Mouse (Mus musculus): ENCODE results near the gene Ftsj1. TPM values are rescaled to one million over a fixed set of nuclear protein-coding genes. Genes with fewer than 3 reads are reported as not detected.
A peak's percentile ranks its signal among the peaks of the same experiment; 100 is the strongest.

Gene Ftsj1
- 4.6 and 23.7 TPM in 2 replicates for polyA plus RNA-seq (2012; ENCODE audit: insufficient read depth, low replicate concordance)

DNA sequence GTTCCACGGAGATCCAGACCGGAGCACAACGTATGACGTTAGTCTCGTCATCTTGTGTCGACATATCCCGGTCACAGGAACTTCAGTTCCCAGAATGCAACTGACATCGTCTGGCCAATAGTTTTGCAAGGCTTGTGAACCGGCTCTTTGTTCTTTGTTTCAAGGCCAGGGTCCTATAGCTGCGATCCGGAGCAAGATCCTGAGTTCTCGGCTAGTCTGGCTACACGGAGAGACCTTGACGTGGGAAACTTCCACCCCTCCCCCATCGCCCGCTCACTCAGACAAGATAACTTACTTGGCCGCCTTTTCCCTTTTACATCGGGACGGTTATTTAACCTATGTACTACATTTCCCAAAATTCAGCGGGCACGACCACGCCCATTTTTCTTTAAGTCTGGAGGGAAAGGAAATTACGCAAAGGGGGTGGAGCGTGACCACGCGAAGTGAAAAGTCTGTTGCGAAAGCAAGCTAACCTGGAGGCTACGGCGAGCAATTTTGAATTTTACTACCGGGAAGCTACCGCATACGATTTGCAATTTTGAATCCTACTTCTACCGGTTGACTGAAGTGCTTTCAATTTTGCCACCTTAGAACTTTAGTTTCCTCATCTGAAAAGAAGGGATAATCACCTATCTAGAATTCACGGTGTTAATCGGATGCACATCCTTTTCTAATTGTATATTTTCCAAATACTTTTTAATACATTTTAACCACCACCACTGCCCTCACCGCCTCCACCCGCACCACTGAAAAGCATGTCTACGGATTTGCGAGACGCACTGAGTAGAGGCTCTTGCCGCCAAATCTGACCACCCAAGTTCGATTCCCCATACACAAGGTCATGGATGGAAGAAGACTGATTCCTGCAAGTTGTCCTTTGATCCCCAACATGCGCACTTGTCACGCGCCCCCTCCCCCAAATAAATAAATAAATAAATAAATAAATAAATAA, at the start of gene Ftsj1:
Ftsj1 (minus strand) TSS at position 73 of the 952 bp plus-strand sequence.
- Histone ChIP-seq H3K9me3 (no peaks in the 10 kb centered on the region), H3K4me1 (peaks cover 20% of the 10 kb centered on the region)
- no peak for TF ChIP-seq FLI1 (IDR thresholded peaks at IDR 0.05; ENCODE audit: low read length)
- no peak for TF ChIP-seq GATA1 (IDR thresholded peaks at IDR 0.05; ENCODE audit: borderline replicate concordance, low read length)

DNA sequence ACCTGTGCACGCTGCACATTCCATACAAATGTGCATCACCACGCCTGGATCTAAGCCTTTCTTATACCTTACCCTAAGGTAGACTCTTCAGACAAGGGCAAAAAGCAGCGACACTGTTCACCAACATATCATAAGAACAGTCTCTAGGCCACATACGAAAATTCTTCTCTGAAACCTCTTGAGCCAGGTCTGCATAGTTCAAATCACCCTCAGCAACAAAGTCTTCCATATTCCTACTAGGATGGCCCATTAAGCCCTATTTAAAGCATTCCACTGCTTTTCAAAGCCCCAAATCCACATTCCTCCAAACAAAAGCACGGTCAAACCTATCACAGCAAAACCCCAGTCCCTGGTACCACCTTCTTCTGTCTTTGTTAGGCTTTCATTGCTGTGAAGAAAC, 36.4 kb upstream of the Ftsj1 start:
- H3K4me3 ChIP-seq (replicated peaks) = no peak overlapping the region
- TF ChIP-seq FLI1 (IDR thresholded peaks at IDR 0.05; ENCODE audit: low read length) (no peak), GATA1 (IDR thresholded peaks at IDR 0.05; ENCODE audit: borderline replicate concordance, low read length) (no peak)

More for the DNA sequence above, at the start of gene Ftsj1:
- Histone ChIP-seq H3K4me3 (replicated peaks) (peak within 1 kb of the TSS; percentile 96), H3K27me3 (replicated peaks) (no peaks in the 10 kb centered on the region), H3K36me3 (replicated peaks; ENCODE audit: low read length) (peaks cover 18% of the 10 kb centered on the region)

DNA sequence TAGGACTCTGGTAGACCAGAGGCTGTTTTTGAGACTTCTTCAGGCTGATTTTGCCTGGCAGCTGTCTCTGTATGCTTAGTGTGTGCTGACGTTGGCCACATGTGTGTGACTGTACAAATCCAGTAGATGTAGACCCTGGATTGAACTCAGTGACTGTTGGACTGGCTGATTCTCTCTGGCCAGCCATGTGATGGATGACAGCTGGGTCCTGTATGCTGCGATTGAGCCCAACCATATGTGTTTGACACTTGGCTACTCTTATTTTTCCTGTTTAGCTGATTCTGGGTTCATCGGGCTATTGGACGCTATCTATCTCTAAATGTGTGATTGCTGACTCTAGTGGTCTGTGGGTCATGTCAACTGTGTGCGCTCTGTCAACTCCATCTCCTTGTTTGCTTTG, 21.9 kb upstream of the Ftsj1 start:
- H3K4me3 ChIP-seq (replicated peaks) = no peak overlapping the region
- peaks cover 12% of the 10 kb centered on the region for H3K4me1 ChIP-seq
- no peak for TF ChIP-seq GATA1 (IDR thresholded peaks at IDR 0.05; ENCODE audit: borderline replicate concordance, low read length)
- TF ChIP-seq FLI1 (IDR thresholded peaks at IDR 0.05; ENCODE audit: low read length) = no peak
- 0 out of 2 replicates have a peak, but pooled peaks cover 7% of the 10 kb centered on the region for H3K9me3 ChIP-seq
- no peaks in the 10 kb centered on the region for H3K36me3 ChIP-seq (replicated peaks; ENCODE audit: low read length)
- peaks cover 45% of the 10 kb centered on the region for H3K27me3 ChIP-seq (replicated peaks)

More for the DNA sequence above, 36.4 kb upstream of the Ftsj1 start:
- Histone ChIP-seq H3K4me1 (no peaks in the 10 kb centered on the region), H3K27me3 (replicated peaks) (no peaks in the 10 kb centered on the region), H3K9me3 (peaks cover 4% of the 10 kb centered on the region), H3K36me3 (replicated peaks; ENCODE audit: low read length) (no peaks in the 10 kb centered on the region)

DNA sequence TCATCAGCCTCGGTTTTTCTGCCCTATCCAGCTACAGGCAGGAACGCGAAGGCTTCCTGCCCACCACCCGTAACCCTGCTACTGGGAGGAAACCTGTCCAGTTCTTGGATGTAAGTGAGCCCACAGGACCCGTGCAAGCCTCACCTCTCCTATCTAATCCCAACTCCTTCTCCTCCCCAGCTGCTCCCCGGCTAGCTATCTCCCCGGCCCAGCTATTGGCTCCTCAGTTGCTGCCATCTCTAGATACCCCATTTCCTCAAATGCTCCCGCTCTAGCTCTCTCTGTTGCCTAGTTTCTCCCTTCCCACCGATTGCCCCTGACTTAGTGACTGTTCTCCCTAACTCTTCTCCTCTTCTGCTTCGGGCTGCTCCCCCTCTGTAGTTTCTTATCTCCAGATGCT, 19.8 kb upstream of the Ftsj1 start:
- H3K27me3 ChIP-seq (replicated peaks) = peaks cover 35% of the 10 kb centered on the region
- no peaks in the 10 kb centered on the region for H3K9me3 ChIP-seq
- H3K4me1 ChIP-seq = peaks cover 12% of the 10 kb centered on the region
- peak overlapping the region; percentile 87 for H3K4me3 ChIP-seq (replicated peaks)
- no peak for TF ChIP-seq GATA1 (IDR thresholded peaks at IDR 0.05; ENCODE audit: borderline replicate concordance, low read length)
- H3K36me3 ChIP-seq (replicated peaks; ENCODE audit: low read length) = no peaks in the 10 kb centered on the region

DNA sequence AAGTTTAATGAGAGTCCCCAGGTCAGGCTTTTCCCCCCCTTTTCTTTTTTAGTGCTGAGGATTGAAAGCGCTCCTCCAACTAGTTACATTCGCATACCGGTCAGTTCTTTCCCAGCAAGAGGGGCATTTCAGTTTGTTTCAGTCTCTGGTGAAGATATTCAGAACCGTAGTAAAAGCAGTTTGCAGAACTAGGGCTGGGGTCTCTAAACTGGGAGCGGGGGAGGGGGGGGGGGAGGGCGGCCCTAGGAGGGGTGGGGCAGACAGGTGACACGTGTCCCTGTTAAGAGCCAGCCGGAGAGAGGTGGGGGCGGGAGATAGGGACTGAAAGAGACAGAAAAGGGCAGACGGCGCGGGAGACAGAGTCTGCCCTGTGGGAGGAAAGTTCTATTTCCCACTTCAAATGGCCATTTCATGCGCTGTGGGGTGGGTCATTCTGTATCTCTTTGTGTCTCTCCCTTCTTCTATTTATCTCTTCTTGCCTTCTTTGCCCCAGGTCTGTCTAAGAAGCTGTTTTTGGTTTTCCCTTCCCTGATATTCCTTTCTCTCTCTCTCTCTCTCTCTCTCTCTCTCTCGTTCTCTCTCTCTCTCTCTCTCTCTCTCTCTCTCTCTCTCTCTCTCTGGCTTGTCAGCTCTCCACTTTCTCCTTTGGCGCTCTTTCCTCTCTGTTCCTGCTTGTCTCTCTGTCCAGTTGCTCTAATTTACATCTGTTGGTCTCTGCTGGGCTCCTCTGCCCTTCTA, 19.0 kb upstream of the Ftsj1 start, which contains the start of gene Slc38a5:
Slc38a5 (plus strand) TSS at position 51 of the 738 bp plus-strand sequence.
- Histone ChIP-seq H3K27me3 (replicated peaks) (peaks cover 32% of the 10 kb centered on the region), H3K4me3 (replicated peaks) (peak within 1 kb of the TSS; percentile 87), H3K36me3 (replicated peaks; ENCODE audit: low read length) (no peaks in the 10 kb centered on the region), H3K4me1 (peaks cover 12% of the 10 kb centered on the region), H3K9me3 (no peaks in the 10 kb centered on the region)
- TF ChIP-seq FLI1 (IDR thresholded peaks at IDR 0.05; ENCODE audit: low read length) (no peak), GATA1 (IDR thresholded peaks at IDR 0.05; ENCODE audit: borderline replicate concordance, low read length) (no peak)

DNA sequence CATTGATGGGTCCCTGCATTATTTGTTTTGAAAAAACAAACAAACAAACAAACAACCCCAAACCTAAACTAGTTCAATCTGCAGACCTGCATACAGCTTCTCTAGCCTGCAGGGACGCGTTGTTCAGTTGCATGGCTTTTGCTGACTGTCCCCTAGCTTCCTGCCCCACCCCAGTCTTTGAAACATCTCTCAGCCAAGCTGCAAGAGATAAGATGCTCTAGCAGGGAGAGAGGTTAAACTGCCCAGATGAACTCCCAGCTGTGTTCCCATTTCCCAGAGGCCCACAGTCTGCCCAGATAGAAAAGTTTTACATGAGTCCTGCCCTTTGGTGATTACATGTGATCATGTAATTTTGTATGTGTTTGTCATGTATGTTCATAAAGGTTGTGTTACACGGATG, 12.0 kb upstream of the Ftsj1 start:
- peaks cover 2% of the 10 kb centered on the region for H3K27me3 ChIP-seq (replicated peaks)
- no peaks in the 10 kb centered on the region for H3K36me3 ChIP-seq (replicated peaks; ENCODE audit: low read length)
- no peaks in the 10 kb centered on the region for H3K9me3 ChIP-seq
- peaks cover 10% of the 10 kb centered on the region; the same call in 1 of the 2 replicates for H3K4me1 ChIP-seq
- no peak for TF ChIP-seq GATA1 (IDR thresholded peaks at IDR 0.05; ENCODE audit: borderline replicate concordance, low read length)
- TF ChIP-seq FLI1 (IDR thresholded peaks at IDR 0.05; ENCODE audit: low read length) = no peak
- H3K4me3 ChIP-seq (replicated peaks) = no peak overlapping the region

DNA sequence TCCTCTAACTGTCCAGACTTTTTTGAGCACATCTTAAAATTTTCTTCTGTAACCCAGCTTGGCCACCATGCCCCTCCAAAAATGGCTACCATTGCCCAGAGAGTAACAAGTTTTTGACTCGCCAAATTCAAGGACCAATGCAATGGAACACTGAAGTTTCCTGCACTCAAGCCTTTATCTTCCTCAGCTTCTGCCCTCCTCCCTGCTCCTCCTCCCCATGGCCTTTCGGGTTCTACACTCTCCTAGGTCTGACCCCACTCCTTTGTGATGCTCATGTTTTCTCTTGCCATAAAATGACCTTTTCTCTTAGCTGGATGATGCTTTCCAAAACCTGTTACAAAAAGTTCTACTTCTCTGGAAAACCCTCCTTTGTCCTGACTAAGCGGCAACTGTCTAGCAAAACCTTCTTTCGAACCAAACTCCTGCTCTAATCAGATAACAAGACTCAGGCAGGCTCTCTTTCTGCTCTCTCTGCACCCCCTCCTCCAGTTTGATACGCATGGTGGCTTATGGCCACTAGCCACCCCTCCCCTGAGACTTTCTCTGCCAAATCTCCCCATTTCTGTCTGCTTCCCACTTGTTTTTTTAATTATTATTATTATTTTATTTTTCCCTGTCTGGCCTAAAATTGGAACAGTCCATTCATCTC, 11.1 kb upstream of the Ftsj1 start:
- Histone ChIP-seq H3K27me3 (replicated peaks) (peaks cover 2% of the 10 kb centered on the region), H3K4me1 (peaks cover 10% of the 10 kb centered on the region; the same call in 1 of the 2 replicates), H3K36me3 (replicated peaks; ENCODE audit: low read length) (no peaks in the 10 kb centered on the region), H3K4me3 (replicated peaks) (no peak overlapping the region), H3K9me3 (no peaks in the 10 kb centered on the region)
- TF ChIP-seq FLI1 (IDR thresholded peaks at IDR 0.05; ENCODE audit: low read length) (no peak), GATA1 (IDR thresholded peaks at IDR 0.05; ENCODE audit: borderline replicate concordance, low read length) (no peak)

DNA sequence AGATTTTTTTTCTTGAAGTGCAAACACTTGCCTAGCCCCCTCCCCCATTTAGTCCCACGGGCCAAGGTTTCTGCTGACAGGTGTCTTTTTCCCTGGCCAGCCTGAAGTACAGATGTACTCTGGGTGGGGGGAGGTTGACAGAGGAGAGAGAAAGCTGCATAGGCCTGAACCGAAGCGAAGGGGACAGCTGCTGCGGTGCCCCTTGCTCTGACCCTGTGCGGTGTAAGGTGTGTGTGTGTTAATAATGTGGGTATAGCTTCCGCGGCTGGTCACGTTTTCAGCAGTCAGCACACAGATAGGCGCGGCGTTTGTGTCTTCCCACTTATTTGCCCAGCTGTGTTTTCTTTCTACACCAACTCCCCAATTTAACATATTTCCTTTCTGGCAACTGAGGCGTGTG, 7.3 kb upstream of the Ftsj1 start:
- H3K27me3 ChIP-seq (replicated peaks) = peaks cover 2% of the 10 kb centered on the region

DNA sequence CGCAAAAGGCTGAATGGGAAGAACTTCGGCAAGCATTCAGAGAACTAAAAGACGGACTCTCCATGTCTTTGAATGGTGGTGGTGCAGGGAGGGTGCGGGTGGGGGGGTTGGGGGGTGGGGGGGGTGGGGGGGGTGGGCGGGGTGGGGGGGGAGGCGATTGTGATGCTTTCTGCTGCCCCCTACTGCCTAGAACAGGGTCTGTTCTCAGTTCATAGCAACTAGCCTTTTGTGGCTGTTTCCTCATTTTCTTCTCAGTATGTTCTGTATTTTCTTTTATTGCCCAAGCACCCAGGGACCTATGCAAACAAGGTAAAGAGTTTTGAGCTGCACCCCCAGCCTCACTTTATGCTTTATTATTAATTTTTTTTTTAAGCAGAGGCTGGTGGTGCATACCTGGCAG, 3.6 kb upstream of the Ftsj1 start:
- peaks cover 15% of the 10 kb centered on the region for H3K4me1 ChIP-seq
- no peak overlapping the region for H3K4me3 ChIP-seq (replicated peaks)
- peaks cover 2% of the 10 kb centered on the region for H3K27me3 ChIP-seq (replicated peaks)
- peaks cover under 1% of the 10 kb centered on the region for H3K36me3 ChIP-seq (replicated peaks; ENCODE audit: low read length)
- no peaks in the 10 kb centered on the region for H3K9me3 ChIP-seq
- TF ChIP-seq FLI1 (IDR thresholded peaks at IDR 0.05; ENCODE audit: low read length) (no peak), GATA1 (IDR thresholded peaks at IDR 0.05; ENCODE audit: borderline replicate concordance, low read length) (no peak)

More for the DNA sequence above, 7.3 kb upstream of the Ftsj1 start:
- no peak overlapping the region for H3K4me3 ChIP-seq (replicated peaks)
- no peaks in the 10 kb centered on the region for H3K36me3 ChIP-seq (replicated peaks; ENCODE audit: low read length)
- TF ChIP-seq FLI1 (IDR thresholded peaks at IDR 0.05; ENCODE audit: low read length) = no peak
- TF ChIP-seq GATA1 (IDR thresholded peaks at IDR 0.05; ENCODE audit: borderline replicate concordance, low read length) = no peak
- H3K9me3 ChIP-seq = no peaks in the 10 kb centered on the region
- H3K4me1 ChIP-seq = peaks cover 16% of the 10 kb centered on the region; the same call in 1 of the 2 replicates
